Mouse (Mus musculus): ENCODE data around the gene Gm13695. TPM values are rescaled to one million over a fixed set of nuclear protein-coding genes. Genes with fewer than 3 reads are reported as not detected.
A peak's percentile ranks its signal among the peaks of the same experiment; 100 is the strongest.

The Gm13695 gene
- polyA plus RNA-seq, 1 experiment from 2014 or later, result not detected

- Histone ChIP-seq H3K36me3 (replicated peaks; ENCODE audit: insufficient read depth, low read length) (no peaks in the 10 kb centered on the region), H3K4me3 (ENCODE audit: low read depth, low read length) (no peak overlapping the region), H3K9ac (replicated peaks) (no peak overlapping the region), H3K27me3 (ENCODE audit: insufficient read depth, low read length) (no peaks in the 10 kb centered on the region), H3K27ac (ENCODE audit: low read depth) (no peak overlapping the region), H3K9me3 (ENCODE audit: low read length) (no peaks in the 10 kb centered on the region), H3K4me2 (ENCODE audit: low read depth, low read length) (no peak overlapping the region), H3K4me1 (ENCODE audit: insufficient read depth) (peaks cover 9% of the 10 kb centered on the region; the same call in 1 of the 2 replicates)
- ATAC-seq (0 out of 2 replicates have a peak, but pooled peaks have one; percentile 19), DNase-seq (no peak)
- 42% methylated on average over 3 of the region's 3 CpGs for WGBS (ENCODE audit: insufficient replicate concordance)
- TF ChIP-seq CTCF (IDR thresholded peaks at IDR 0.05; ENCODE audit: low read depth) (no peak), EP300 (IDR thresholded peaks at IDR 0.05; ENCODE audit: low read depth) (no peak)
Measured at GRCm38 (mm10) chr2:84018330-84018729, 51.2 kb downstream of the Gm13695 start.

Other genes starting within 250 kb of the Gm13695 start
- 25.1 and 26.5 TPM in 2 replicates for gene Itgav, start 242.9 kb upstream of the Gm13695 start, polyA plus RNA-seq (2015; fragmentation: Nextera tagmentation; extraction: Ambion mirVana)
- 0.47 and 0.54 TPM in 2 replicates for gene Fam171b, start 154.7 kb upstream of the Gm13695 start, polyA plus RNA-seq (2015; fragmentation: Nextera tagmentation; extraction: Ambion mirVana)
- gene Zswim2, start 26.1 kb upstream of the Gm13695 start, polyA plus RNA-seq (2015; fragmentation: Nextera tagmentation; extraction: Ambion mirVana), result not detected in 2 replicates
- gene Gm13698, start 11.6 kb upstream of the Gm13695 start, polyA plus RNA-seq (2015; fragmentation: Nextera tagmentation; extraction: Ambion mirVana), result not detected in 2 replicates
- gene Gm13693, start 5.8 kb upstream of the Gm13695 start, polyA plus RNA-seq (2015; fragmentation: Nextera tagmentation; extraction: Ambion mirVana), result not detected in 2 replicates
- gene Gm13696, start 5.8 kb downstream of the Gm13695 start, polyA plus RNA-seq (2015; fragmentation: Nextera tagmentation; extraction: Ambion mirVana), result not detected in 2 replicates
- gene Gm13694, start 11.6 kb downstream of the Gm13695 start, polyA plus RNA-seq (2015; fragmentation: Nextera tagmentation; extraction: Ambion mirVana), result not detected in 2 replicates
- not detected in 2 replicates for gene Gm13697, start 17.4 kb downstream of the Gm13695 start, polyA plus RNA-seq (2015; fragmentation: Nextera tagmentation; extraction: Ambion mirVana)
- gene Gm13691, start 23.2 kb downstream of the Gm13695 start, polyA plus RNA-seq (2015; fragmentation: Nextera tagmentation; extraction: Ambion mirVana), result not detected in 2 replicates